Mouse (Mus musculus) MEL (cell line): Measurements from ENCODE around the gene Rpap1.

Source experiments
- CTCF ChIP-seq, 3 experiments: IDR thresholded peaks in 2 of 3; conservative IDR thresholded peaks in 1 of 3; 2 replicates each; pipeline ENCODE4 v1.5.1; 2011 to 2012; ENCODE audit warnings: low read length in 3 of 3, low read depth in 2 of 3, mild to moderate bottlenecking in 2 of 3, improper control_type of control experiment in 1 of 3, inconsistent platforms in 1 of 3, mixed read lengths in 1 of 3, moderate library complexity in 1 of 3; ENCODE audit not compliant: control insufficient read depth in 1 of 3, insufficient read depth in 1 of 3, poor library complexity in 1 of 3, severe bottlenecking in 1 of 3
- MAZ ChIP-seq: IDR thresholded peaks from 2 replicates; pipeline ENCODE4 v1.6.1; 2012; ENCODE audit warnings: low read depth, mild to moderate bottlenecking, inconsistent platforms, low read length, improper control_type of control experiment
- POLR2A ChIP-seq, 2 experiments: IDR thresholded peaks; 2 replicates each; pipeline ENCODE4 v1.6.1; 2011 to 2012; ENCODE audit warnings: low read length in 2 of 2, mild to moderate bottlenecking in 2 of 2, control low read depth in 1 of 2, improper control_type of control experiment in 1 of 2, low read depth in 1 of 2, moderate library complexity in 1 of 2; ENCODE audit not compliant: control insufficient read depth in 1 of 2, insufficient read depth in 1 of 2, poor library complexity in 1 of 2
- POLR2AphosphoS2 ChIP-seq: IDR thresholded peaks from 2 replicates; pipeline ENCODE4 v1.6.1; 2011; ENCODE audit warnings: low read length, improper control_type of control experiment
- SMC3 ChIP-seq: IDR thresholded peaks from 2 replicates; pipeline ENCODE4 v1.6.1; 2011; ENCODE audit warnings: low read depth, low read length, improper control_type of control experiment
- ZNF384 ChIP-seq: IDR thresholded peaks from 2 replicates; pipeline ENCODE4 v1.6.1; 2012; ENCODE audit warnings: low read depth, mild to moderate bottlenecking, inconsistent platforms, low read length, improper control_type of control experiment

DNA sequence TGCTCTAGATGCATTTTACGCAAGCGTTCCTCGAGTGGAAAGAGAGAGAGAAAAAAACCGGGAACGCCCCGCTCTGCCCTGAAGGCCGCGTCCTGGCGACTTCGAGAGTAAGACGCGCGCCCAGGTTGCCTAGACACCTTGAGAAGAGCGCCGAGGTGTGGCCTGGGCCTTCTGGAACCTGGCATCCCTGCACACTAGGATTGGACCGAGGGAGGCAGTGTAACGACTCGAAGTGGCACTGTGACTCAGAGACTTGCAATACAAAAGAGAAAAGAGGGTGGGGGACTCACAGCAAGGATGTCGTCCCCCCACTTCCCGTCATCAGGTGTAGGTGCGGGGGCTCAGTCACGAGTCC is 43.6 kb downstream of the Rpap1 start:
- TF ChIP-seq ZNF384: no peak
- TF ChIP-seq SMC3: no peak
- no peak for TF ChIP-seq CTCF (IDR thresholded peaks at IDR 0.05 in 2 of 3, conservative IDR thresholded peaks at IDR 0.05 in 1 of 3; ENCODE audit: control insufficient read depth in 1 of 3, insufficient read depth in 1 of 3, low read depth in 2 of 3, low read length in 3 of 3, poor library complexity in 1 of 3, severe bottlenecking in 1 of 3)
- TF ChIP-seq POLR2A (IDR thresholded peaks at IDR 0.05; ENCODE audit: control insufficient read depth in 1 of 2, insufficient read depth in 1 of 2, low read depth in 1 of 2, low read length in 2 of 2, poor library complexity in 1 of 2): no peak
- no peak for TF ChIP-seq MAZ
- no peak for TF ChIP-seq POLR2AphosphoS2
